Mouse (Mus musculus) heart, postnatal 0 days (tissue): ENCODE measurements around the gene Tmem40.

Experiments used
- CTCF ChIP-seq: IDR thresholded peaks from 2 replicates; pipeline ENCODE4 v1.5.1; 2016; ENCODE audit warnings: antibody characterized with exemption, control low read depth, low read depth
- EP300 ChIP-seq: IDR thresholded peaks from 2 replicates; pipeline ENCODE4 v1.6.1; 2016; ENCODE audit warnings: antibody characterized with exemption, low read depth

GRCm38 (mm10) chr6:115696707-115697215 lies 65.4 kb downstream of the Tmem40 start:
- TF ChIP-seq CTCF (no peak), EP300 (no peak)
